Mouse (Mus musculus) embryonic stem cell, embryonic (primary cell): ENCODE data around the gene Sox8.

Source experiments
- CTCF ChIA-PET, 4 experiments: fragments of 300-600 bp in 2 of 4; fragments of 350-600 bp in 2 of 4; sonication (Branson Sonifier 250); formaldehyde crosslinking; loops; one replicate each; lab custom pipeline; 2022; ENCODE audit warnings: inconsistent platforms in 2 of 4; lab: Charles Lee
- POLR2A ChIA-PET, 4 experiments: fragments of 300-600 bp in 2 of 4; fragments of 350-600 bp in 2 of 4; sonication (Branson Sonifier 250); formaldehyde crosslinking; loops; one replicate each; lab custom pipeline; 2022; ENCODE audit warnings: antibody characterized with exemption in 4 of 4, inconsistent platforms in 1 of 4; lab: Charles Lee

Gene Sox8

GRCm38 (mm10) chr17:25570648-25571452 is at the start of gene Sox8:
TSS of gene Sox8 (minus strand) at chr17:25570686.
- POLR2A ChIA-PET: interaction anchor here (0.5 to 6.5 kb wide), 74 partner anchors 8 to 921 kb away, joined by 3 to 124 read pairs (median 4); partner anchors contain the start of genes Lmf1 (in 3 of the 4), Cacna1h (in 2 of the 4), Stub1 (in 2 of the 4) and BC003965 (in 1 of the 4)
- CTCF ChIA-PET: interaction anchor here in 3 of 4 experiments (0.6 to 2.0 kb wide), 40 partner anchors 8 to 848 kb away, joined by 3 to 31 read pairs (median 5); partner anchors contain the start of genes Lmf1 (in 3 of the 3), Cacna1h (in 1 of the 3), Chtf18 (in 1 of the 3) and Mcrip2 (in 1 of the 3)

- CTCF ChIA-PET: interaction anchor here in 2 of 4 experiments (0.6 to 2.8 kb wide), 3 partner anchors 51 to 221 kb away, joined by 3 to 7 read pairs (median 3); no protein-coding TSS in a partner anchor
Measured at GRCm38 (mm10) chr17:25618508-25619056, 48.1 kb upstream of the Sox8 start.

GRCm38 (mm10) chr17:25614723-25615510 is 44.4 kb upstream of the Sox8 start:
- POLR2A ChIA-PET: interaction anchor here in 1 of 4 experiments (1.0 to 1.6 kb wide), 2 partner anchors 26 to 51 kb away, joined by 3 to 4 read pairs; no protein-coding TSS in a partner anchor
- CTCF ChIA-PET: interaction anchor here in 1 of 4 experiments (1.1 kb wide), 1 partner anchor 140 kb away, joined by 3 read pairs; no protein-coding TSS in a partner anchor

More at GRCm38 (mm10) chr17:25618508-25619056, 48.1 kb upstream of the Sox8 start:
- POLR2A ChIA-PET: interaction anchor here in 1 of 4 experiments (1.8 kb wide), 1 partner anchor 40 kb away, joined by 4 read pairs; the partner anchor contains the start of gene Lmf1

- POLR2A ChIA-PET: interaction anchor here in 2 of 4 experiments (0.5 to 1.6 kb wide), 2 partner anchors 53 to 340 kb away, joined by 4 to 5 read pairs; no protein-coding TSS in a partner anchor
Measured at GRCm38 (mm10) chr17:25613323-25613722, 42.8 kb upstream of the Sox8 start.

GRCm38 (mm10) chr17:25612537-25612936 is 42.1 kb upstream of the Sox8 start:
- ChIA-PET POLR2A (interaction anchor here in 3 of 4 experiments (0.6 to 1.6 kb wide), 9 partner anchors 14 to 1126 kb away, joined by 3 to 6 read pairs (median 3); no protein-coding TSS in a partner anchor), CTCF (no interaction called here)

More at GRCm38 (mm10) chr17:25613323-25613722, 42.8 kb upstream of the Sox8 start:
- CTCF ChIA-PET: interaction anchor here in 1 of 4 experiments (1.5 kb wide), 1 partner anchor 11 kb away, joined by 3 read pairs; no protein-coding TSS in a partner anchor

- CTCF ChIA-PET: interaction anchor here in 3 of 4 experiments (0.5 to 1.2 kb wide), 5 partner anchors 15 to 1153 kb away, joined by 3 to 4 read pairs (median 4); no protein-coding TSS in a partner anchor
Measured at GRCm38 (mm10) chr17:25610151-25610550, 39.7 kb upstream of the Sox8 start.

GRCm38 (mm10) chr17:25609506-25609828 is 39.0 kb upstream of the Sox8 start:
- POLR2A ChIA-PET: interaction anchor here in 1 of 4 experiments (0.6 to 1.6 kb wide), 3 partner anchors 8 to 79 kb away, joined by 3 to 4 read pairs (median 4); no protein-coding TSS in a partner anchor
- CTCF ChIA-PET: interaction anchor here in 2 of 4 experiments (1.1 to 1.2 kb wide), 2 partner anchors 14 to 42 kb away, joined by 3 to 4 read pairs; no protein-coding TSS in a partner anchor

More at GRCm38 (mm10) chr17:25610151-25610550, 39.7 kb upstream of the Sox8 start:
- POLR2A ChIA-PET: interaction anchor here in 1 of 4 experiments (0.6 to 1.6 kb wide), 6 partner anchors 17 to 304 kb away, joined by 3 to 6 read pairs (median 3); no protein-coding TSS in a partner anchor

GRCm38 (mm10) chr17:25608821-25609505 is 38.5 kb upstream of the Sox8 start:
- ChIA-PET CTCF (interaction anchor here in 3 of 4 experiments (0.6 to 1.1 kb wide), 4 partner anchors 37 to 42 kb away, joined by 3 to 16 read pairs (median 4); no protein-coding TSS in a partner anchor), POLR2A (interaction anchor here in 3 of 4 experiments (0.6 to 1.6 kb wide), 8 partner anchors 8 to 396 kb away, joined by 3 to 5 read pairs (median 4); partner anchors contain the start of genes Lmf1 (in 1 of the 3) and Sox8 (in 1 of the 3))

- CTCF ChIA-PET: interaction anchor here (0.6 to 1.1 kb wide), 6 partner anchors 36 to 285 kb away, joined by 3 to 16 read pairs (median 4); no protein-coding TSS in a partner anchor
- POLR2A ChIA-PET: interaction anchor here in 3 of 4 experiments (0.6 to 1.6 kb wide), 8 partner anchors 12 to 395 kb away, joined by 3 to 5 read pairs (median 3); partner anchors contain the start of genes Lmf1 (in 1 of the 3) and Sox8 (in 1 of the 3)
Measured at GRCm38 (mm10) chr17:25608137-25608785, 37.8 kb upstream of the Sox8 start.

GRCm38 (mm10) chr17:25604234-25604633 is 33.7 kb upstream of the Sox8 start:
- ChIA-PET POLR2A (interaction anchor here in 3 of 4 experiments (0.6 to 2.8 kb wide), 4 partner anchors 11 to 34 kb away, joined by 4 to 8 read pairs (median 5); partner anchors contain the start of gene Sox8 (in 1 of the 3)), CTCF (interaction anchor here in 3 of 4 experiments (0.5 to 2.8 kb wide), 3 partner anchors 36 to 587 kb away, joined by 4 to 10 read pairs (median 6); no protein-coding TSS in a partner anchor)

- ChIA-PET CTCF (interaction anchor here in 3 of 4 experiments (1.0 to 1.7 kb wide), 3 partner anchors 11 to 199 kb away, joined by 3 to 4 read pairs (median 3); no protein-coding TSS in a partner anchor), POLR2A (interaction anchor here in 3 of 4 experiments (0.7 to 2.4 kb wide), 5 partner anchors 12 to 115 kb away, joined by 3 to 11 read pairs (median 3); partner anchors contain the start of genes Gng13 (in 1 of the 3), Lmf1 (in 1 of the 3) and Sox8 (in 1 of the 3))
Measured at GRCm38 (mm10) chr17:25602366-25602765, 31.9 kb upstream of the Sox8 start.

- ChIA-PET CTCF (no interaction called here), POLR2A (interaction anchor here in 1 of 4 experiments (0.6 kb wide), 1 partner anchor 11 kb away, joined by 3 read pairs; no protein-coding TSS in a partner anchor)
Measured at GRCm38 (mm10) chr17:25597537-25597936, 27.1 kb upstream of the Sox8 start.

GRCm38 (mm10) chr17:25595495-25595894 is 25.0 kb upstream of the Sox8 start:
- ChIA-PET CTCF (interaction anchor here in 3 of 4 experiments (0.6 to 2.5 kb wide), 4 partner anchors 15 to 836 kb away, joined by 3 to 6 read pairs (median 4); no protein-coding TSS in a partner anchor), POLR2A (interaction anchor here in 2 of 4 experiments (0.6 to 1.6 kb wide), 5 partner anchors 10 to 16 kb away, joined by 3 to 4 read pairs (median 4); no protein-coding TSS in a partner anchor)

- CTCF ChIA-PET: interaction anchor here in 3 of 4 experiments (0.6 to 2.5 kb wide), 9 partner anchors 23 to 196 kb away, joined by 3 to 7 read pairs (median 3); partner anchors contain the start of genes Sox8 (in 2 of the 3), Chtf18 (in 1 of the 3) and Rpusd1 (in 1 of the 3)
- POLR2A ChIA-PET: interaction anchor here in 3 of 4 experiments (0.5 to 2.4 kb wide), 16 partner anchors 10 to 510 kb away, joined by 3 to 13 read pairs (median 4); partner anchors contain the start of genes Rpusd1 (in 2 of the 3), Sox8 (in 2 of the 3), Chtf18 (in 1 of the 3) and Lmf1 (in 1 of the 3)
Measured at GRCm38 (mm10) chr17:25593411-25594261, 23.1 kb upstream of the Sox8 start.
